Mouse (Mus musculus) embryo, embryonic 11 days (tissue): ENCODE measurements around the gene Dync1i2.

Experiments used
- DNase-seq: peaks from one replicate; pipeline ENCODE4 v3.0.0-alpha.2; 2015

Gene Dync1i2

GRCm38 (mm10) chr2:71209041-71209755, 2.3 kb upstream of the Dync1i2 start:
- DNase-seq = no peak

- DNase-seq = no peak
Observed at GRCm38 (mm10) chr2:71211096-71211495, 410 bp upstream of the Dync1i2 start.

GRCm38 (mm10) chr2:71212360-71212726, 837 bp downstream of the Dync1i2 start:
- DNase-seq = no peak

GRCm38 (mm10) chr2:71221020-71221419, 9.5 kb downstream of the Dync1i2 start:
- DNase-seq = no peak

GRCm38 (mm10) chr2:71227398-71227797, 15.9 kb downstream of the Dync1i2 start:
- DNase-seq = peak; percentile 21

- DNase-seq = no peak
Observed at GRCm38 (mm10) chr2:71229603-71230002, 18.1 kb downstream of the Dync1i2 start.

- no peak for DNase-seq
Observed at GRCm38 (mm10) chr2:71231951-71232350, 20.4 kb downstream of the Dync1i2 start.

- no peak for DNase-seq
Observed at GRCm38 (mm10) chr2:71232976-71233375, 21.5 kb downstream of the Dync1i2 start.

- no peak for DNase-seq
Observed at GRCm38 (mm10) chr2:71235420-71235819, 23.9 kb downstream of the Dync1i2 start.

GRCm38 (mm10) chr2:71236009-71236408, 24.5 kb downstream of the Dync1i2 start:
- no peak for DNase-seq

GRCm38 (mm10) chr2:71241505-71241904, 30.0 kb downstream of the Dync1i2 start:
- no peak for DNase-seq

- DNase-seq = no peak
Observed at GRCm38 (mm10) chr2:71242180-71242579, 30.7 kb downstream of the Dync1i2 start.

GRCm38 (mm10) chr2:71243058-71243672, 31.7 kb downstream of the Dync1i2 start:
- no peak for DNase-seq

GRCm38 (mm10) chr2:71244807-71245206, 33.3 kb downstream of the Dync1i2 start:
- DNase-seq = no peak

GRCm38 (mm10) chr2:71245416-71245815, 33.9 kb downstream of the Dync1i2 start:
- peak; percentile 20 for DNase-seq

GRCm38 (mm10) chr2:71246096-71246495, 34.6 kb downstream of the Dync1i2 start:
- DNase-seq = no peak

GRCm38 (mm10) chr2:71248071-71248470, 36.6 kb downstream of the Dync1i2 start:
- DNase-seq = no peak

- DNase-seq = peak; percentile 35
Observed at GRCm38 (mm10) chr2:71250841-71251240, 39.3 kb downstream of the Dync1i2 start.

- no peak for DNase-seq
Observed at GRCm38 (mm10) chr2:71254836-71255235, 43.3 kb downstream of the Dync1i2 start.

- no peak for DNase-seq
Observed at GRCm38 (mm10) chr2:71256581-71256980, 45.1 kb downstream of the Dync1i2 start.

- DNase-seq = no peak
Observed at GRCm38 (mm10) chr2:71264585-71264984, 53.1 kb downstream of the Dync1i2 start.

GRCm38 (mm10) chr2:71268691-71269090, 57.2 kb downstream of the Dync1i2 start:
- DNase-seq = no peak

- no peak for DNase-seq
Observed at GRCm38 (mm10) chr2:71269332-71269731, 57.8 kb downstream of the Dync1i2 start.

GRCm38 (mm10) chr2:71270085-71270484, 58.6 kb downstream of the Dync1i2 start:
- no peak for DNase-seq
